Mouse (Mus musculus) R1 (cell line): Measurements from ENCODE around the gene Nup107.
"Not testable (repeated sequence)": the region's sequence is repeated elsewhere in the genome, so short reads cannot be mapped to it uniquely, and the experiment has no call there.

Experiments
- DNase-seq: peaks from one replicate; pipeline ENCODE4 v3.0.0-alpha.2; 2018; ENCODE audit warnings: low read depth, low spot score

Nup107 gene

DNA sequence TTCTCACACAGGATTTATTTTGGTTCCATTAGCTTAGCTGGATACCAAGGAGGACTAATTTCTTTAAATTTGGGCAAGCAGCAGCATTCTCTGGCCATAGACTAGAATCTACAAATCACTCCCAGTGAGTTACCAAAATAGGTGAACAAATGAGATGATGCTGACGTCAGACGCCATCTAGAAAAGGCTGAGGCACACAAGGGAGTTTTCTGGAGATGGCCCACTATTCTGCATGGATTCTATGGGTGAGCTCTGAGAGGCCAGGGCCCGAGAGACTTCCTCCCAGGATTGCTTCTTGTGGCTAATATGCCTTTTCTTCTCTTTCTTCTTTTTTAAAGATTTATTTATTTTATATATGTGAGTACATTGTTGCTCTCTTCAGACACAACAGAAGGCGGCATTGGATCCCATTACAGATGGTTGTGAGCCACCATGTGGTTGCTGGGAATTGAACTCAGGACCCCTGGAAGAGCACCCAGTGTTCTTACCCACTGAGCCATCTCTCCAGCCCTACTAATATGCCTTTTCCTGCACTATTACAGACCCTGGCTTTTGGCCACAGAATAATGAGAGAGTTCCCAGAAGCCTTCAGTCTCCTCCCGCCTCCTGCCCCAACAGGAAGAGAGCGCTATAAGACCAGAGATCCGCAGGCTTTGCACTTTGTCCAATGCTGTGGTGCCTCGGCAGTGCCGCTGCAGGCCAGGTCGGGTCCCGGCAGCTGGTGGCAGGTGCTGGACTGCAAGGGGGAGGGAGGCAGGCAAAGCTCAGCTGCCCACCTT is 27.2 kb downstream of the Nup107 start:
- DNase-seq: peak; percentile 41

DNA sequence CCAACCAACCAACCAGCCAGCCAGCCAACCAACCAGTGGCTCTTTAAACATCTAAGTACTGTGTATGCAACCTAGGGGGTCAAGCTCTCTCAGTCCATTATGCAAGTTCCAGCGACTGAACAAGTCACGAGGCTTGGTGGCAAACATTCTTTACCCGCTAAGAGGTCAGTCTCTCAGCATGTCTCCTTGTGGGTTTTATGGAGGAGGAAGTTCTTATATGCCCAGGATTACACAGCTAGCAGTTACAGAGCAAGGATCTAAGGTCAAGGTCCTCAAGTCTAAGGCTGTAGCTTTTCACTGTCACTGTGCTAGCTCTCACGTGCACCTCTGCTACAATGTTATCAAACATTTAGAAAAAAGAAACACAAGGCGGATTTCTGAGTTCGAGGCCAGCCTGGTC is 27.9 kb downstream of the Nup107 start:
- peak; percentile 55 for DNase-seq

DNA sequence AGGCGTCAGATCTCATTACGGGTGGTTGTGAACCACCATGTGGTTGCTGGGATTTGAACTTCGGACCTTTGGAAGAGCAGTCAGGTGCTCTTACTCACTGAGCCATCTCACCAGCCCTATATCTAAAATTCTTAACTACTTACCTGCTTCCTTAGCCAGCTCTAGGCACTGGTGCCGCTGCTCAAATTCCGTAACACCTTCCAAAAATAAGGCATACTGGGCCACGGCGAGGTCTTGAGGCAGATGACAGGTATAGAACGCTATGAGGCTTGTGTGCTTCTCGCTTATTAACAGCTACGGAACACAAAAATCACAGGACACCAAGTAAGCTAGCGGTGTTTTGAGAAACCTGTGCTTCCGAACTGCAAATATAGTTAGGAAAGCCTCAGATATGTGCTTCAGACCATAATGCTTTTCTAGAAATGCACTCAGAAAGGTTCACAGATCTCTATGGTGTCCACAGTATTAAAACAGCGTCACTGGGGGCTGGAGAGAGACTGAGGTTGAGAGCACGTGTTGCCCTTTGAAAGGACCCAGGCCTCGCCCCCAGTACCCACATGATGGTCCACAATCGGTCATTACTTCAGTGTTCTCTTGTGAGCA is 28.8 kb downstream of the Nup107 start:
- DNase-seq: no peak

DNA sequence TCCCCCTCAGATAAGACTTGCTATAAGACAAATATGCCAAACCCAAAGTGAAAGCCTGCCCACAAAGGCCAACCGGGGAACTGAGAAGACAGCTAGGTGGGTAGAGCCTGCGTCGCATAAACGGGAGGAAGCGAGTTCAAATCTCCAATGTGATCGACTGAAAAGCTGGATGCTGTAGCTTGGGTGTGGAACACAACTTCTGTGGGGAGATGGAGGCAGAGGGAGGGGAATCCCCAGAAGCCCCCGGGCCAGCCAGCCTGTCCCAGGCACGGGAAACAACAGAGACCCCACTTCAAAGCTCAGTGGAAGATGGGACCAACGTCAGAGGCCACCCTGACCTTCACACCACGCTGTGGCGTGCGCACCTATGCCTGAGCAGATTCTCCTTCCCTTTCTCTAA is 29.5 kb downstream of the Nup107 start:
- no peak for DNase-seq

DNA sequence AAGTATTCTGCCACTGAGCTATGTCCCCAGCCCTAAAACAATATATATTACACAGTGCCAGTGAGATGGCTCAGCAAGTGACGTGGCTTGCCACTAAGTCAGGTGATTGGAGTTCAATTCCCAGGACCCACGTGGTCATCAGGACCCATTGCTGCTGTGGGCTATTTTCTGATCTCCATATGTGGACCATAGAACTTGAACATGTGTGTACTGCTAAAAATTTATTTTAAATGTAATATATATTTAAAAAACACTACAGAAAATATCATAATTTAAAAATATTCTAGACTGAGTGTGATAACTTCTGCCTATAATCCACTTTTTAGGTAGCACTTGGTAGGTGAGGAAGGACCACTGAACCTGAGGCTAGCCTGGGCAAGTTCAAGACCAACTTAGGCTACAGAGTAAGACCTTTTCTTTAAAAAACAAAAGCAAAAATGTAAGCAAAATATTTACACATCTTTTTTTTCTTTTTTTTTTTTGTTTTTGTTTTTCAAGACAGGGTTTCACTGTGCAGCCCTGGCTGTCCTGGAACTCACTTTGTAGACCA is 30.1 kb downstream of the Nup107 start:
- DNase-seq: no peak

DNA sequence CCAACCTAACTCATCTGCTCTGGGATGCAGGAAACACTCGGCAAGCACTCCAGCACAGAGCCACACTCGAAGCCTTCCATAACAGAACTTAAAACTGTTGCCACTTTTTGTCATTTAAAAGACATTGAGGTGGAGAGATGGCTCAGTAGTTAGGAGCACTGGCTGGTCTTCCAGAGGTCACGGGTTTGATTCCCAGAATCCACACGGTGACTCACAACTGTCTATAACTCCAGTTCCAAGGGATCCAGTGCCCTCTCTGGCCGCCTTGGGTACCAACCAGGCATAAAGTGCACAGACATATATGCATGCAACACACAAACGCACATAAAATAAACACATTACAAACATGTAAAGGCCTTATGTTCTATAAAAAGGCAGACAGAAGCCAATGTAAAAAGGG is 31.0 kb downstream of the Nup107 start:
- DNase-seq: no peak

DNA sequence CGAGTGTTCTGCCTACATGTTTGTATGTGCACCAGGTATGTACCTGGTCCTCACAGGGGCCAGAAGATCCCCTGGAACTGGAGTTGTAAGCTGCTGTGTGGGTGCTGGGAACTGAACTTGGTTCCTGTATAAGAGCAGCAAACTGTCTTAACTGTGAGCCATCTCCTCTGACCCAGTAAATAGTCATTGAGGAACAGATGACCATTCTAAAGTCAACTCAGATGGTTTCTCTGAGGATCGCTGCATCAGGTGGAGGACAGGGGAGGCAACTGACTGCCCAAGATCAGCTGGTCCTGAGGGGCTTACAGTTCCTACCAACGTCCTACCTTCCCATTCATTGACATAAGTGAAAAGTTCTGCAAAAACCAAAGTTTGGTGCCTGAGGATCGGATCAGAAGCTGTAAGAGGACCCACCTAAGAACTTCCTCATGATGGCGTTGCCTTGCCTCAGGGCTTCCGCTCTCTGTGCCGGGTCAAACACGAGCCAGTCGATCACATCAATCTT is 31.6 kb downstream of the Nup107 start:
- no peak for DNase-seq

DNA sequence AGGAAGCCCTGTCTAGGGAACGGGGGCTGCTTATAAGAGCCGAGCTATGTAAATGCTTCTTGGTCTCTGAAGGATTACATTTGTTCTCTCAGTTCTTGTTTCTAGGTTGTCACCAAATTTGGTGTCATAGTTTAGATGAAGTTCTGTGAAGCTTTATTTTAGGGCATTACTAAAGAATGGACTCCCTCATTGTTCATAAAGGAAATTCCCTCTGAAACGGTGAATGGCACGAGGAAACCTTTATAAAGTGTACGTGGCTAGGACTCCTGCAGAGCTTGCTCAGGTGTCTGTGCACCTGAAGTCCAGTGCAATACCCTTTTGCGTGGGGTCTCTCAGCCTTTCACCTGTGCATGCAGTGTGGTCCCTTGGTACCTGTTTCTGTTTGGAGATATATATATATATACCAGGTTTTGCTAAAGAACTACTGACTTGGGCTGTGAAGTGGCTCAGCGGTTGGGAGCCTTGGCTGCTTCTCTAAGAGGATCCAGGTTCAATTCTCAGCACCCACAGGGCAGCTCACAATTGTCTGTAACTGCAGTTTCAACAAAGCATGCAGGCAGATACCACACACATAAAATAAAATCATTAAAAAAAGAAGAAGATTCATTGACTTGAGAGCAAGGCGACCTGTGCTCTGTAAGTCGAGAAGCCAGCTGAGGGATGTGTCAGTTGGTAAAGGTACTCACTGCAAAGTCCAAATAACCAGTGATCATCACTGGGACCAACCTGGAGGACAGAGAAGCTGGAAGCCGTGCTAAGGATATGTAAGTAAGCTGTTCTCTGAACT is 32.5 kb downstream of the Nup107 start:
- DNase-seq: no peak

DNA sequence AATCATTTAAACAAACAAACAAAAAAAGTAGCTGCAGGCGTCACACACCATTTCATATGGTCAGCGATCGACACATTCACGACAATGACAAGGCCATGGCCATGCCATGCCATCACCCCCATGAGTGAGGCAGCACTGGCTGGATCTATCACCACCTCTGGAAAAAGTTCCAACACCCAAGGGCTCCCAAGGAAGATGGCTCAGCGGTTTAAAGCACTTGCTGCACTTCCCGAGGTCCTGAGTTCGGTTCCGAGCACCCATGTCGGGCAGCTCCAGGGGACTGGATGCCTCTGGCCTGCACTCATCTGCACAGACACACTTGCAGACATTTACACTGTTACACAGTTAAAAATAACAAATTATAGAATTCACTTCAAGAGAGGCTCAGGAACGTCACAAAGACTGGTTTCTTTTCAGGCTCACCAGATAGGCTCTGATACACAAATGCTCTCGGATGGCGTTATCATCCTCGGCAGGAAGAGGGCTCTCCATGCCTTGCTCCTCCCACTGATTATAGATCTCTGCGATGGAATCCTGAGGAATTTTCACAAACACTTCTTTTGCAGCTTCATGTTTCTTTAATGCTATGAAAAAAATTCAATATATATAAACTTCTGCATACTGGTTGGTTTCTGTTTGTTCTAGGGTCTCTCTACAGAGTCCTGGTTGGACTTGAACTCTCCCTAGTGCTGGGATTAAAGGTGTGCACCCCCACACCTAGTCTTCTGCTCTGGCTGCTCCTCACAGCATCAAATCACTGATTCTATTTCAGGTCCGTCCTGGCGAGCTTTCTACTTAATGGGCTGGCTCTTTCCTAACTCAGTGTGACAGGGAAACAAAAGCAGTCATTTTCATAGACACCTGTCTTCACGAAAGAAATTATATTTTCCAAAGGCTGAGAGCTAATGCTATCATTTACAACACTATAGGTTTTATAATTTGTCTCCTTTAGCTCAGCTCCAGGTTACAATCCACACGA is 33.5 kb downstream of the Nup107 start:
- no peak for DNase-seq

DNA sequence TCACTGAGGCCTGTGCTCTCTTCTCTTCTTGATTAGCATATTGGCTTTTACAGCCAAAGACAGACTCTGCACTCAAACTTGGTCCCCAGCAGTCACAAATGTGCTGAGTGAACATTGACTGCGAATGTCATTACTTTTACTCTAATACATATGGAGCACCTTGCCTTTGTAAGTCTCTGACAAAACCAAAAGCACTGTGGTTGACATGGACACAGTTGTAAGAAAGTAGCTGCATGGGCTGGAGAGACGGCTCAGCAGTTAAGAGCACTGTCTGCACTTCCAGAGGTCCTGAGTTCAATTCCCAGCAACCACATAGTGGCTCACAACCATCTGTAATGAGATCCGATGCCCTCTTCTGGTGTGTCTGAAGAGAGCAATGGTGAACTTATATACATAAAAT is 34.2 kb downstream of the Nup107 start:
- DNase-seq: not testable (repeated sequence)

DNA sequence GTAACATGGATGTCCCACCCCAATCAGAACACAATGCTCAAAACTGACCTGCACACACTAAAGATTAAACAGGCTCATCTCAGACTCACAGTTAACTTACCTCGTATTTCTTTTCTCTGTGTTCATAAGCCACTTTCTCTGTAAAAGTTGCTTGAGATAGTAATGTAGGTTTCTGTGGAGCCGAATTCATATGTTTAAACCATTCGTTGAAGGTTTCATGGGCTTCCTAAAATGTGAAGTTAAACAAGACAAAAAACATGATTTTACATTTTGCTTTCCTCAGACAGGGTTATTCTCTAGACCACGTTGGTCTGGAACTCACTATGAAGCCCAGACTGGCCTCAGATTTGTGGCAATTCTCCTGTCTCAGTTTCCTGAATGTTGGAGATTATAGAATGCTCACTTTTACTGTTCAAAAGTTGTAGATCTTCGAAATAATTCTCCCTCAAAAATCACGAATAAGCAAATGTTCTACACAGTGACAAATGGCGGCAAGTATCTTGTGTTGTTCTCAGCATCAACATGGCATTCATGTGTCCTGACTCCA is 34.6 kb downstream of the Nup107 start:
- no peak for DNase-seq

DNA sequence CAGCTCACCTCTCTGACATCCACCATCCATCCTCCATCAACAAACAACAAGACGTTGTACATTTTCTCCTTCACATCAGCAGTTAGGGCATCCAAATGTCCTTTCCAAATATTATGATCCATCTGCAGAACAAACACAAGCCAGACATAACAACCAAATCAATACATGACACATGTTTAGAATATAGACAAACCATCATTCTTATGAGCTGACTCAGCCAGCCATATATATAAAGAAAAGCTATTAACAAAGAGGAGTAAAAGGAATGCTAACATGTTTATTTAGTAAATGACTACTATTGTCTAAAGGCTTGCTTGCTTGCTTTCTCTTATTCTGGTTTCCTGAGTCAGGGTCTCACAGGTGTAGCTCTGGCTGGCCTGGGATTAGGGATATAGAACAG is 35.2 kb downstream of the Nup107 start:
- DNase-seq: no peak

DNA sequence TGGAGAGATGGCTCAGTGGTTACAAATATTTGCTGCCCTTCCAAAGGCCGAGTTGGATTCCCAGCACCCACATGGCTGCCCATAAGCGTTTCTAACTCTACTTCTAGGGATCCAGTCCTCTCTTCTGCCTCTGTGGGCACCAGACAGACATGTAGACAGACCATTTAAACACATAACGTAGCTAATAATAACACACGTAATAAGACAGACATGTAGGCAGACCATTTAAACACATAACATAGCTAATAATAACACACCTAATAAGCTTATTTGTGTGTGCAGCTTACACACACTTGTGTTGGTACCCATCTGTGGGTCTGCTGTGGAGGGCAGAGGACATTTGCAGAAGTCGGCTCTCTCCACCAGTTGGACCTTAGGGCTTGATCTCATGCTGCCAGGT is 35.7 kb downstream of the Nup107 start:
- no peak for DNase-seq

DNA sequence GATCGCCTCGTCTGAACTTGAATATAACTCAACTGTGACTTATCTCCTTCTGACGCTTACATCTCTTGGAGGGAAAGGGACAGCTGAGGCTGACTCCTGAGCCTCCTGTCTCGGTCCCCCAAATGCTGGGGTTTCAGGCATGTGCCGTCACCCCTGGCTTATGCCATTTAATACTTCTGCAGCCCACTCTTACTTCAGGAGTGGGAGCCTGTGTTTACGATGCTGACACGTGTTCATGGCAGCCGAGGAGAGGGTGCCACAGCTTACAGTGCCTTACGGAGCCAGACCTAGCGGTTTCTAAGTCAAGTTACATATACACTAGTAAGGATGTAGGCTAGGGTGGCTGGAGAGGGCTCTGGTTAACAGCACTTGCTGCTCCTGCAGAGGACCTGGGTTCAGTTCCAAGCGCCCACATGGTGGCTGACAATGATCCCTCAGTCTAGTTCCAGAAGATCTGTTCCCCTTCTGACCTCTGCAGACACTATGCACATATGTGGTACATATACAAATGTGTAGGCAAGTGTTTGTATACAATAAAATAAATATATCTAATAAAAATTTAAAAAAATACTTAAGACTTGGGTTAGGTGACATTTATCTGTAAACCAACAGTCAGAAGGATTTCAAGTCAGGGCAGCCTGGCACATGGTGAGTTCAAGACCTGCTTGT is 36.6 kb downstream of the Nup107 start:
- DNase-seq: no peak

DNA sequence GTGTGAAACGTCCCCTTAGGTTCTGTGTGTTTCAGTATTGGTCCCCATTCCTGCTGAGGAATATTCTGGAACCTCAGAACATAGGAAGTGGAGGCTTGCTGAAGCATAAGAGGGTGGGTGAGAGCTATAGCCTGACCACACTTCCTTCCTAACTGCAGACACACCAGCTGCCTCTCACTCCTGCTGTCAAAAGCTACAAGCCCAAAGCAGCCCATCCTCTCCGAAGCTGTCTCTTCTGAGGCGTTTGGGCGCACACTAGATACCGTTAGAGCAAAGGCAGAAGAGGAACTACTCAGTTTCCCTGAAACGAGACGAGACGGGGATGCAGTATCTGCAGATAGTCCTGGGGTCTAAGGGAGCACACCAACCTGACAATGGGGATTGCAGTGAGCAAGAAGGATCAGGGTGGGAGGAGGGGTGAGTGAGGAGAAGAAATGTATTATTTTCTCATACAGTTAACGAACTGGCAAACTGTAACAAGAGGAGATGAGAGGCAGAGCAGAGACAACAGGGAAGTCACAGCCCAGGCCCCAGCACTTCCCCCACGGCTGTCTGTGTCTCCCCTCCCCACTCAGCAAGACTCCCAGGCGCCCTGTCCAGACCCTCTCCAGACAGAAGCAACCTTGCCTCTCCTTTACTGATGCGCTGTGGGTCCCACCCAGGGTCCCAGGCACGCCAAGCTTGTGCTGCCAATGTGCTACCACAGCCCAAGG is 37.3 kb downstream of the Nup107 start:
- no peak for DNase-seq

DNA sequence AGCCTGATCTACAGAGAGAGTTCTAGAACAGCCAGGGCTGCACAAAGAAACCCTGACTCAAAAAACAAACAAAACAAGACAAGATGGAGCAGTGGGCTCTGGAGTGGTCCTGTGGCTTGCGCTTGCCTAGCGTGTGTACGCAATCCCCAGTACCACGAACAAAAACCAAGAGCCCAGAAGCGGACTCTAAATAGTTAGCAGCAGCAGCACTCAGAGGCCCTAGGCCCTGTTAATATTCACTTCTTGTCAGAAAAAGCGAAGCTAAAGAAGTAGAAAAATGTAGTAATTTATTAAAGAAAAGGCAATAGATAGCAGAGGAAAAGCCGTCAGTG is 37.9 kb downstream of the Nup107 start:
- no peak for DNase-seq

DNA sequence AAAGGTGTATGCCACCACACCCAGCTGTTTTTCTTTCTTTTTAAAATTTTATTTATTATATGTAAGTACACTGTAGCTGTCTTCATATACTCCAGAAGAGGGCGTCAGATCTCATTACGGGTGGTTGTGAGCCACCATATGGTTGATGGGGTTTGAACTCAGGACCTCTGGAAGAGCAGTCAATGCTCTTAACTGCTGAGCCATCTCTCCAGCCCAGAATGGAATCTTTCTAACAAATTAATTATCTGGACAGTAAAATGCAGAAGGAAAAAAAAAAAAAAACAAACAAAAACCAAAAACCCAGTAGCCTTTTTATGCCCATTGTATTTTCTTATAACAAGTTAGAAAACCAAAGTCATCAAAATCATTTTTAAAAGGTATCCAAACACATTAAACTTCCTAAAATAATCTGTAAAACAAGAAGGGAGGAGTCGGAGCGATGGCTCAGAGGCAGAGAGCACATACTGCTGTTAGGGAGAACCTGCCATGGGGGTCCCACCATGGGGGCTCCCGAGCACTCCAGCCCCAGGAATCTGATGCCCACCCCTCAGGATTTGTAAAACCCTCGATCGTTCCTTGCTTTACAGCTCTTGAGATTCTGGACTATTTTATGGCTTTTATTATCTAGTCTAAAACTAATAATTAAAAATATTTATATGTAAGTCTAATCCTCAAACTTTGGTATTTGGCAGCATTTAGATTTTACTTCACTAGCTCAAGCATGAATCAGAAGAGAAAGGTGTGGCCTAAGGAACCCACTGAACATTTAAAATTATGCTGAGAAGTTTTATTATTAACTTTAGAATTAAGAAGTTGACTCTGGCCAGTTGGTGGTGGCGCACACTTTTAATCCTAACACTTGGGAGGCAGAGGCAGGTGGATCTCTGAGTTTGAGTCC is 38.5 kb downstream of the Nup107 start:
- DNase-seq: no peak

DNA sequence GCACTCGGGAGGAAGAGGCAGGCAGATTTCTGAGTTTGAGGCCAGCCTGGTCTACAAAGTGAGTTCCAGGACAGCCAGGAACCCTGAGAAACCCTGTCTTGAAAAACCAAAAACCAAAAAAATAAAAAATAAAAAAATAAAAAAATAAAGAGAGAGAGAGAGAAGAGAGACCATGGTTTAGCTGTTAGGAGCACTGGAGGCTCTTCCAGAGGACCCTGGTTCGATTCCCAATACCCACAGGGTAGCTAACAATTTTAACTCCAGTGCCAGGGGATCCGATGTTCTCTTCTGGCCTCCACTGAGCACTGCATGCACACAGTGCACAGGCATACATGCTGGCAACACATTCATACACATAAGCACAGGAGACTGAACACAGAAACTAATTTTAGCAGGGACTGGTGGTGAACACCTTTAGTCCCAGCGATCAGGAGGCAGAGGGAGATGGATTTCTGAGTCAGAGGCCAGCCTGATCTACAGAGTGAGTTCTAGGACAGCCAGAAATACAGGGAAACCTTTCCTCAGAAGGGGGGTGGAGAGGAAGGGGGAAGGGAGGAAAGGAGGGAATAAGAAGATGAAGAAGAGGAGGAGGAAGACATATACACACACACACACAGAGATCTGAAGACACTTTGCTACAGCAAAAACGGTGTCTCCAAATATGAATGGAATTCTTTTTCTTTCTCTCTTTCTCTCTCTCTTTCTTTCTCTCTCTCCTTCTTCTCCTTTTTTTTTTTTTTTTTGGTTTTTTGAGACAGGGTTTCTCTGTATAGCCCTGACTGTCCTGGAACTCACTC is 39.5 kb downstream of the Nup107 start:
- DNase-seq: no peak
